Comparison of ENCODE assay signal across 20 mouse cellular contexts in the genomic region with DNA sequence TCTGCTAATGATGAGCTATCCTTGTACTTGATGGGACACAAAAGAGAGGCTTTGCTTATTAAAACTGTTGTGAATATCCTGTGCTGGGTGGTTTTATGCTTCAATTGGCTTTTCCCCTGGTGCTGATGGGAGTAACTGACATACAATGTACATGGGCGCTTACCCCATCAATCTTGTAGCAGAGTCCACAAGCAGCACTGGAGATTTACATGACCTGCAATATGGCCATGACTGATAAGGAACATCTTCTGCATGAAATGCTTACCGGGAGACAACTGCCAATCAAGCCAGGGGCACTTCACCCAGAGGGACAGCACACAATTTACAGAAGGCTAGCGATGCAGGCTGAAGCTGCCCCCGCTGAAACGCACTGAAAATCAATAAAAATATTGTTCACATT.
DNase-seq lines count a peak whose midpoint lies in the region; ATAC-seq and TF ChIP-seq lines count a peak whose summit lies in the region.
"Had no signal": no experiment of that assay in that cellular context is flagged by ENCODE, and none has a peak within 500 bp of the region (broad histone marks: within the 10 kb centered on the region; RNA-seq: fewer than 3 reads in every experiment).

No protein-coding gene starts in this region.

- ATAC-seq in midbrain, embryonic 11.5 days (ENCODE audit: low FRiP score), result peak; percentile 70; the same call in 1 of the 2 replicates
- no peak; the same call in 1 of the 2 replicates for ATAC-seq in midbrain, postnatal 0 days (ENCODE audit: low FRiP score)
- ATAC-seq in midbrain, embryonic 14.5 days (ENCODE audit: low FRiP score, low TSS enrichment), result peak; percentile 80
- ATAC-seq: CD4-positive, CD25-positive, alpha-beta regulatory T cell, adult 4 months; forebrain, embryonic 16.5 days; intestine, embryonic 15.5 days had no signal

- H3K9me3 ChIP-seq in midbrain, embryonic 11.5 days (ENCODE audit: control insufficient read depth, low read length), result no peaks in the 10 kb centered on the region
- H3K9me3 ChIP-seq in midbrain, postnatal 0 days (ENCODE audit: low read length), result no peaks in the 10 kb centered on the region
- H3K9me3 ChIP-seq in midbrain, embryonic 14.5 days (ENCODE audit: control insufficient read depth, low read length), result no peaks in the 10 kb centered on the region
- H3K9me3 ChIP-seq: intestine, embryonic 15.5 days had no signal

- no peaks in the 10 kb centered on the region for H3K27me3 ChIP-seq in midbrain, embryonic 11.5 days (ENCODE audit: control insufficient read depth, insufficient read depth, low read length)
- H3K27me3 ChIP-seq in midbrain, postnatal 0 days (ENCODE audit: insufficient read depth, low read length), result no peaks in the 10 kb centered on the region
- H3K27me3 ChIP-seq in midbrain, embryonic 14.5 days (ENCODE audit: control insufficient read depth, insufficient read depth, low read length), result no peaks in the 10 kb centered on the region
- H3K27me3 ChIP-seq: embryonic facial prominence, embryonic 13.5 days; heart, embryonic 13.5 days; intestine, embryonic 15.5 days had no signal

- TF ChIP-seq CTCF in midbrain, postnatal 0 days (IDR thresholded peaks at IDR 0.05), result no peak

- H3K4me3 ChIP-seq in midbrain, embryonic 11.5 days (ENCODE audit: low read depth, low read length), result no peak overlapping the region
- no peak overlapping the region for H3K4me3 ChIP-seq in midbrain, postnatal 0 days (ENCODE audit: low read depth, low read length)
- H3K4me3 ChIP-seq in midbrain, embryonic 14.5 days (replicated peaks; ENCODE audit: low read depth, low read length), result no peak overlapping the region
- H3K4me3 ChIP-seq: embryonic facial prominence, embryonic 13.5 days; forebrain, embryonic 12.5 days; heart, embryonic 13.5 days; intestine, embryonic 15.5 days had no signal

- peak; percentile 60 for DNase-seq in heart, adult 11 months
- DNase-seq in heart, adult 18-20 months, result no peak
- no peak for DNase-seq in midbrain, embryonic 11.5 days (ENCODE audit: low spot score, missing footprints)
- no peak for DNase-seq in midbrain, postnatal 0 days (ENCODE audit: low spot score)
- peak; percentile 56 for DNase-seq in midbrain, embryonic 14.5 days
- no peak for DNase-seq in thymus, adult 18-20 months
- DNase-seq in adrenal gland, postnatal 4 days (ENCODE audit: low spot score in 2 of 2), result no peak
- DNase-seq: adrenal gland, postnatal 10 days; B cell, adult 2 months; cerebellum, adult 18-20 months; cerebellum, adult 9-11 months; cerebellum, postnatal 36 days; gastrocnemius, postnatal 14 days; heart, postnatal 36 days had no signal

- H3K27ac ChIP-seq in midbrain, embryonic 11.5 days (ENCODE audit: low read depth, low read length), result no peak overlapping the region
- H3K27ac ChIP-seq in midbrain, postnatal 0 days (ENCODE audit: low read depth, low read length), result no peak overlapping the region
- no peak overlapping the region for H3K27ac ChIP-seq in midbrain, embryonic 14.5 days (replicated peaks; ENCODE audit: low read depth, low read length)
- H3K27ac ChIP-seq: embryonic facial prominence, embryonic 13.5 days; forebrain, embryonic 12.5 days; heart, embryonic 13.5 days; intestine, embryonic 15.5 days had no signal

- no peak overlapping the region for H3K9ac ChIP-seq in midbrain, embryonic 11.5 days (ENCODE audit: low read length)
- no peak overlapping the region for H3K9ac ChIP-seq in midbrain, postnatal 0 days (replicated peaks; ENCODE audit: low read length, poor library complexity, severe bottlenecking)
- H3K9ac ChIP-seq in midbrain, embryonic 14.5 days (replicated peaks; ENCODE audit: low read length), result no peak overlapping the region
- H3K9ac ChIP-seq: embryonic facial prominence, embryonic 13.5 days; forebrain, embryonic 12.5 days; heart, embryonic 13.5 days; intestine, embryonic 15.5 days had no signal

- WGBS in midbrain, embryonic 11.5 days, result 86% methylated on average over 5 of the region's 5 CpGs
- 60% methylated on average over 5 of the region's 5 CpGs for WGBS in midbrain, postnatal 0 days
- WGBS in midbrain, embryonic 14.5 days, result 52% methylated on average over 5 of the region's 5 CpGs

- no peaks in the 10 kb centered on the region for H3K4me1 ChIP-seq in midbrain, embryonic 11.5 days (ENCODE audit: control insufficient read depth, insufficient read depth, low read length)
- no peaks in the 10 kb centered on the region for H3K4me1 ChIP-seq in midbrain, postnatal 0 days (ENCODE audit: insufficient read depth, low read length)
- no peaks in the 10 kb centered on the region for H3K4me1 ChIP-seq in midbrain, embryonic 14.5 days (ENCODE audit: control insufficient read depth, insufficient read depth, low read length)
- H3K4me1 ChIP-seq: embryonic facial prominence, embryonic 13.5 days; heart, embryonic 13.5 days; intestine, embryonic 15.5 days had no signal

- H3K4me2 ChIP-seq in midbrain, embryonic 11.5 days, result no peak overlapping the region
- no peak overlapping the region for H3K4me2 ChIP-seq in midbrain, postnatal 0 days (ENCODE audit: low read depth, low read length, poor library complexity, severe bottlenecking)
- no peak overlapping the region for H3K4me2 ChIP-seq in midbrain, embryonic 14.5 days (ENCODE audit: low read length)
- H3K4me2 ChIP-seq: embryonic facial prominence, embryonic 13.5 days; forebrain, embryonic 12.5 days; heart, embryonic 13.5 days; intestine, embryonic 15.5 days had no signal

- H3K36me3 ChIP-seq in midbrain, embryonic 11.5 days (ENCODE audit: control insufficient read depth, insufficient read depth, low read length), result no peaks in the 10 kb centered on the region
- H3K36me3 ChIP-seq in midbrain, postnatal 0 days (ENCODE audit: insufficient read depth, low read length), result no peaks in the 10 kb centered on the region
- no peaks in the 10 kb centered on the region for H3K36me3 ChIP-seq in midbrain, embryonic 14.5 days (ENCODE audit: control insufficient read depth, insufficient read depth, low read length)
- H3K36me3 ChIP-seq: embryonic facial prominence, embryonic 13.5 days; forebrain, embryonic 12.5 days; heart, embryonic 13.5 days; intestine, embryonic 15.5 days had no signal

Comparison
In these comparisons a context has a peak if more than half of its experiments do, and no peak if none do; other contexts are left out.
1. DNase-seq: peak in heart, adult 11 months (single experiment) and midbrain, embryonic 14.5 days (single experiment); none in heart, adult 18-20 months (0 of 2), midbrain, embryonic 11.5 days (single experiment), midbrain, postnatal 0 days (single experiment), thymus, adult 18-20 months (0 of 2) and adrenal gland, postnatal 4 days (0 of 2).